Mouse (Mus musculus) myocyte (in vitro differentiated cells): ENCODE measurements around the gene Hist1h3f.
"Not testable (repeated sequence)": the region's sequence is repeated elsewhere in the genome, so short reads cannot be mapped to it uniquely, and the experiment has no call there.

Source experiments
- CEBPB ChIP-seq: IDR thresholded peaks from 2 replicates; pipeline ENCODE4 v1.6.1; 2011; ENCODE audit warnings: mild to moderate bottlenecking, moderate library complexity; ENCODE audit not compliant: poor library complexity, insufficient read depth, severe bottlenecking
- E2F4 ChIP-seq: IDR thresholded peaks from one replicate; pipeline ENCODE4 v1.6.1; 2011; ENCODE audit warnings: mild to moderate bottlenecking, control low read depth, moderate library complexity; ENCODE audit not compliant: insufficient read depth
- MAX ChIP-seq: IDR thresholded peaks from one replicate; pipeline ENCODE4 v1.6.1; 2011; ENCODE audit warnings: low read depth, mild to moderate bottlenecking, control low read depth
- MYOD1 ChIP-seq, 3 experiments: IDR thresholded peaks; one replicate each; pipeline ENCODE4 v1.6.1; 2011; ENCODE audit warnings: control low read depth in 2 of 3, low read depth in 2 of 3, mild to moderate bottlenecking in 2 of 3, moderate library complexity in 1 of 3; ENCODE audit not compliant: insufficient read length in 2 of 3, control insufficient read depth in 1 of 3
- MYOG ChIP-seq, 3 experiments: IDR thresholded peaks; one replicate each; pipeline ENCODE4 v1.6.1; 2011; ENCODE audit warnings: control low read depth in 2 of 3, low read depth in 2 of 3, mild to moderate bottlenecking in 2 of 3; ENCODE audit not compliant: insufficient read length in 2 of 3, control insufficient read depth in 1 of 3, insufficient read depth in 1 of 3
- POLR2A ChIP-seq: IDR thresholded peaks from one replicate; pipeline ENCODE4 v1.6.1; 2011; ENCODE audit warnings: low read depth, mild to moderate bottlenecking, control low read depth, moderate library complexity; ENCODE audit not compliant: insufficient read length
- POLR2AphosphoS2 ChIP-seq: IDR thresholded peaks from one replicate; pipeline ENCODE4 v1.6.1; 2011; ENCODE audit warnings: low read depth, control low read depth; ENCODE audit not compliant: insufficient read length
- REST ChIP-seq: IDR thresholded peaks from one replicate; pipeline ENCODE4 v1.6.1; 2011; ENCODE audit warnings: mild to moderate bottlenecking, control low read depth, moderate library complexity; ENCODE audit not compliant: insufficient read depth, insufficient read length
- SRF ChIP-seq: IDR thresholded peaks from one replicate; pipeline ENCODE4 v1.6.1; 2011; ENCODE audit warnings: low read depth; ENCODE audit not compliant: control insufficient read depth, insufficient read length
- TCF12 ChIP-seq: IDR thresholded peaks from one replicate; pipeline ENCODE4 v1.6.1; 2011; ENCODE audit warnings: mild to moderate bottlenecking, control low read depth; ENCODE audit not compliant: poor library complexity, insufficient read depth, severe bottlenecking
- TCF3 ChIP-seq: IDR thresholded peaks from one replicate; pipeline ENCODE4 v1.6.1; 2011; ENCODE audit warnings: low read depth, control low read depth; ENCODE audit not compliant: insufficient read length
- USF1 ChIP-seq: IDR thresholded peaks from one replicate; pipeline ENCODE4 v1.6.1; 2011; ENCODE audit warnings: low read depth, mild to moderate bottlenecking, control low read depth, moderate library complexity

- TF ChIP-seq POLR2A: peak; percentile 61
- not testable (repeated sequence) for TF ChIP-seq USF1; MYOG (IDR thresholded peaks at IDR 0.05; ENCODE audit: control insufficient read depth in 1 of 3, insufficient read depth in 1 of 3, insufficient read length in 2 of 3, low read depth in 2 of 3); MYOD1 (IDR thresholded peaks at IDR 0.05; ENCODE audit: control insufficient read depth in 1 of 3, insufficient read length in 2 of 3, low read depth in 2 of 3); SRF; TCF12; MAX; TCF3; E2F4; REST; CEBPB
- peak; percentile 70 for TF ChIP-seq POLR2AphosphoS2
These were observed 30.8 kb downstream of the Hist1h3f start for GRCm38 (mm10) chr13:23574546-23575170.
